Mouse (Mus musculus) cerebral cortex, adult 2 months (tissue): ENCODE results near the gene Polr2c.

ENCODE experiments used
- WGBS: fragments of 180-500 bp; shearing (Covaris S2); methylation state at CpG from one replicate; pipeline ENCODE4 v1.1.7; 2018; 5-methylcytosine and 5-hydroxymethylcytosine counted together

Gene Polr2c

GRCm38 (mm10) chr8:94857346-94858173 lies at the start of gene Polr2c:
Gene Polr2c, plus strand, starts transcription at chr8:94857450.
- under 1% methylated on average over 68 of the region's 68 CpGs for WGBS

- WGBS, result 64% methylated on average over 7 of the region's 7 CpGs
Measured at GRCm38 (mm10) chr8:94807506-94807905, 49.7 kb upstream of the Polr2c start.

GRCm38 (mm10) chr8:94808372-94808771 lies 48.9 kb upstream of the Polr2c start:
- 92% methylated on average over 6 of the region's 6 CpGs for WGBS

DNA sequence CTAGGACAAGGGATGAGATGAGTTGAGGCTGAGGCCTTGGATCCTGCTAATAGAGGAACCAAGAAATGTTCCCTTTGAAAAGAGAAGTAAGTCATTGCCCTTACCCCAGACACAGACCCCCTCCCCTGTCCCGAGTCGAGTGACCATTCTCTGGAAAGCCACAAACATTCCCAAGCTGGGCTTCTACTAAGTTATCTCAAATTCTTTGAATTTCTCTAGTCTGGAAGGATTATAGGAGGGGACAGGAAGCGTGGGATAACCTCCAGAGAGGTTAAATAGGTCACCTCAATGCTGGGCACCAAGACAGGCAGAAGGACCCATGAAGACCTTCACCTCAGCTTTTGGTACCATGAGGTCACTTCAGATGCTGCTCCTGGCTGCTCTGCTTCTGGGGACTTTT lies 47.1 kb upstream of the Polr2c start, which contains the start of gene Ccl17:
Ccl17 (plus strand) TSS at position 301 of the 400 bp plus-strand sequence.
- 84% methylated on average over 3 of the region's 3 CpGs for WGBS

- WGBS, result 61% methylated on average over 5 of the region's 5 CpGs
Measured at GRCm38 (mm10) chr8:94810855-94811254, 46.4 kb upstream of the Polr2c start.

DNA sequence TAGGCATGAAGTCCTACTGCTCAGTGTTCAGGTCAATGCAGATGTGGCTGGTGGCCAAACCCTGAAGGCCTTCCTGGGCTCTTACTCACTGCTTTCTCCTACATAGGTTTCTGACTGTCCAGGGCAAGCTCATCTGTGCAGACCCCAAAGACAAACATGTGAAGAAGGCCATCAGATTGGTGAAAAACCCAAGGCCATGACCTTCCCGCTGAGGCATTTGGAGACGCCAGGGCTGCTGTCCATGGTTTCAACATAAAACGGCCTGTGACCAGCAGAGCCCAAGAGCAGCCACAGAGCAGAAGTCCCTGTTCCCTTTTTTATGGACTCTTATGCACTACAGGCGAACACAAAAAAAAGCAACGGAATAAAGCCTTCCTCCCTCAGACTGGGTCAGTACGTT lies 45.6 kb upstream of the Polr2c start:
- 74% methylated on average over 6 of the region's 6 CpGs for WGBS

DNA sequence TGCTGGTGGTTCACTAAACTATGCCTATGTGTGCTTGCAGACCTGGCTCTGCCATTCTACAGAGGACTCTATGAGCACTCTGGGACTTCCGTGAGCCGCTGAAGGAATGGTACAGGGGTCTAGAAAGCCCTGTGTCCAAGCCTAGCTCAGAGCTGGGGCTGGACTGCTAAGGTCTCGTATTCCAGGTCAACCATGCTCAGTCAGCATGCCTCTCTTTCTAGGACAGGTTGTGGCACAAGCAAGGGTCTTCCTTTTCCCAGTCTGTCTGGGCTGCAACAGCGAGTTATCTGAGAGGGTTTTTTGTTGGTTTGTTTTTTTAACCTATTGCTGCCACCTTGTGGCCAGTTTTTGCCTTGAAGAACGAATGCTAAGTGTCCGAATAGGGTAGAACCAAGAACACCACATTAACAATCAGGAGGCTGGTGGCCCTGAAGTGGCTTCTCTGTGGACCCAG lies 44.6 kb upstream of the Polr2c start:
- 16% methylated on average over 6 of the region's 6 CpGs for WGBS

DNA sequence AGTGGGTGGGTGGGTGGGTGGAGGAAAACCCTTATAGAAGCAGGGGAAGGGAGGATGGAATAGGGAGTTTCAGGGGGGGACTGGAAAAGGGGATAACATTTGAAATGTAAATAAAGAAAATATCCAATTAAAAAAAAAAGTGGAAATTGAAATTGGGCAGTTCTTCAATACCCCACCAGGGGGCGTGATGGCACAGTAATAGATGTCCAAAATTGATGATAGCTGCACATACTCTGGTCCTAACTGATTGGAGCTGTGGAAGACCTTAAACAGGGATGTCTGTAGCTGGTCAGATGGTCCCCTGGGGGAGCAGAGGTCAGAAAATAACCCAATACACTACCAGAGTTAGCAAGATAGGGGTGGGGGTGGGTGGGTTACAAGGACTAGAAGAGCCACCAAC lies 42.7 kb upstream of the Polr2c start:
- WGBS, result 0% methylated on average over 1 of the region's 1 CpGs

DNA sequence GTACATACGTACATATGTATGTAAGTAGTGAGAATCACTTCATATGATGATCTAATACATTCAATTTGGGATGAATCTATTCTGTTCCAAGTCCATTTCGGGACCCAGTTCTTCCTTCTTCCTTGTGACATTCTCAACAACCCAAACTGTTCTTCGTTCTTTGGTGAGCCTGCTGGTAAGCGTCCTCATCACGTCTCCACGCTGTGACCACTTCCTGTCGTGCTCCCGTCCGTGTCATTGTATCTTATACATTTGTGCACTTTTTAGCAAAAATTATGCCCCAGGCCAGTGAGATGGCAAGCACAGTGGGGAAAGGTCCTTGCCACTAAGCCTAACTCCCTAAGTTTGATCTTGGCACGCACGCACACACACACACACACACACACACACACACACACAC lies 39.3 kb upstream of the Polr2c start:
- 80% methylated on average over 11 of the region's 11 CpGs for WGBS

GRCm38 (mm10) chr8:94819671-94820179 lies 37.5 kb upstream of the Polr2c start:
- WGBS, result 84% methylated on average over 6 of the region's 6 CpGs

- 76% methylated on average over 7 of the region's 7 CpGs for WGBS
Measured at GRCm38 (mm10) chr8:94820553-94820952, 36.7 kb upstream of the Polr2c start.

DNA sequence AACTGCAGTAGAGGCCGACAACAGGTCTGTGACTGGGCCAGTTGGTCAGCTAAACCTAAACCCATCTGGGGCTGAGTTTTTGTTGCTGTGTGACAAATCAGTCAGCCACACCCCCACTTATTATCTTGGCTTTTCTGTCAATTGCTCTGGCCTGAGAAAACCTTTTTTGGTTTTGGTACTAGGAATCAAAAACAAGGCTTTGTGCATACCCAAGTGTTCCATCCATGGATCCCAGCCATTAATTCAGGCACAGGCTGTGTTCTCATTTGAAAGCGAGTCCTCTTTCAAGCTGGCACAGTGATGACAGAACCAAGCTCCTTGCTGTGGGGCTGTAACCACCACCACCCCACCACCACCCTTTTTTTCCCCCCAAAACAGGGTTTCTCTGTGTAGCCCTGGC lies 35.9 kb upstream of the Polr2c start:
- WGBS, result 64% methylated on average over 2 of the region's 2 CpGs

- WGBS, result 73% methylated on average over 23 of the region's 23 CpGs
Measured at GRCm38 (mm10) chr8:94822637-94823560, 34.4 kb upstream of the Polr2c start.

DNA sequence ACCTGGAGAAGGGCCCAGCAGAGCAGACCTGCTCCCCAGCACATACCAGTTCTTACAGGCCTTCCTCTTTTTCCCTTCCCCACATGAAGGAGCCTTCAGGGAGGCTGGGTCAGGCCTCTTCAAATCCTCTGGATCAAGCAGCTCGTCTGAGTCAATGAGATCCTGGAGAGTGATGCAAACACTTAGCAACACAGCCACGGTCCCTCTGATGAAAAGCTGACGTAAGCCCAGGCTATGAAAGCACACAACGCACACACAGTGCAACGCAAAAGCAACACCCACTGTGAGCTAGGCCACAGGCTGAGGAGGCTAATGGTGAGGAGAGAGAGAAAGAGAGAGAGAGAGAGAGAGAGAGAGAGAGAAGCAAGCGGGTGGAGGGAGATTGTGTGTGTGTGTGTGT lies 32.1 kb upstream of the Polr2c start:
- WGBS, result 85% methylated on average over 6 of the region's 6 CpGs

DNA sequence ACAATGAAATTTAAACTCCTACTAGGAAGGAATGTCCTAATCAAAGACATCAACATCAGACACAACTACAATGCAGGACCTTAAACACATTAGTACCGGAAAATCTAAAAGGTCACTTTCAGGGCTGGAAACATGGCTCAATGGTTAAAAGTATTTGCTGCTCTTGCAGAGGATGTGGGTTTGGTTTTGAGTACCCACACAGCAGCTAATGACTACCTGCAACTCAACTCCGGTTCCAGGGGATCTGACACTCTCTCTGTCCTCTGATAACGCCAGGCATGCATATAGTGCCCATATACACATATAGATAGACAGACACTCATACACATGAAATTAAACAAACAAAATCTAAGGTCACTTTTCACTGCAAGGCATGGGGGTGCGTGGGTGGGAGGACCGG lies 31.0 kb upstream of the Polr2c start:
- 94% methylated on average over 5 of the region's 5 CpGs for WGBS

GRCm38 (mm10) chr8:94828284-94828683 lies 29.0 kb upstream of the Polr2c start:
- WGBS, result 81% methylated on average over 6 of the region's 6 CpGs

DNA sequence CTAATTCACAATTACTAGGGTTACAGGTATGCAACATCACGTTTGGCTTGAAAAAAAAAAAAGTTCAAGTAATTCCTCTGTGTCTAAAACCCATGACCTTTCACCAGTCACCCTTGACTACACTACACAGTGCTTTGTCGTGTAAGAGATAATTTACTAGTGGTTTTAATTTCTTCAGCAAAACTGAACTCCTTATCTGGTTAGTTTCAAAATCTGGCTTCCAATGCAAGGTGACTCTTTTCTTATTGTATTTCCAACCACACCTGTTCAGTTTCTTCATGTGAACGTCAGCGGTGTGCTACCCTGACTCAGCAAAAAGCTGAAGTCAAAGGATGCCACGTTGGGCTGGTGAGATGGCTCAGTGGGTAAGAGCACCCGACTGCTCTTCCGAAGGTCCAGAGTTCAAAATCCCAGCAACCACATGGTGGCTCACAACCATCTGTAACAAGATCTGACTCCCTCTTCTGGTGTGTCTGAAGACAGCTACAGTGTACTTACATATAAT lies 23.3 kb upstream of the Polr2c start:
- 70% methylated on average over 7 of the region's 7 CpGs for WGBS

GRCm38 (mm10) chr8:94835751-94836150 lies 21.5 kb upstream of the Polr2c start:
- 85% methylated on average over 13 of the region's 13 CpGs for WGBS

DNA sequence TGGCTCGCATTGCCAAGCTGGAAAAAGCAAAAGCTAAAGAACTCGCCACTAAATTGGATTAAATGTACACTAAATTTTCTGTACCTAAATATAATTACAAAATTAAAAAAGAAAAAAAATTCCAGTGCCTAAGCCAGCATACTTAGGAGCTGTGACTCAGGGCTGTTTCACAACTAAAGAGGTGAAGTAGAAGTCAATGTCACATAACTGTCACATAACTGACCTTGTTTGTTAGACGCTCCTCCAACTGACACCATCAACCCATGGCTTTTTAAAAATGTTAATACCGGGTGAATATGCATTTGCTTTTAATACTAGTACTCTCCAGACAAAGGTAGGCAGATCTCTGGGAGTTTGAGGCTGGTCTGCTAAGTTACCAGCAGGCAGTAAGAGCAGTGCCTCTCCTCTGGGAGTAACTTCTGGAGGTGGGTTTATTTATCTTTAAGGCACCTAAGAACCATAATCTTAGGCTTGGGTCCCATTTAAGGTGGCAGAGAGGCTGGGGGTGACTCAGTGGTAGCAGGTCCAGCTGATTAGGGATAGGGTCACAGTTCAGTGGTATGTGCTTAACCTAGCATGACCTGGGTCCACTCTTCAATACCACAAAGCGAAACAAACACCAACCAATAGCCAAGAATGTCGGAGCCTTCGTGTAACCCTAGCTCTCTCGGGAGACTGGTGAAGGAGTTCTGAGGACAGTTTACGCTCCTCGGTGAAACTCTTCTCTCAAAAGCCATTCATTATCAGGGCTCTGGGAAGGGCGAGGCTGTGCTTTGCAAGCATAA lies 20.6 kb upstream of the Polr2c start:
- WGBS, result 67% methylated on average over 11 of the region's 11 CpGs

GRCm38 (mm10) chr8:94837662-94838574 lies 19.3 kb upstream of the Polr2c start, which contains the start of the genes Coq9 and Ciapin1:
Gene Coq9, plus strand, starts transcription at chr8:94838321.
Gene Ciapin1, minus strand, starts transcription at chr8:94838358.
- under 1% methylated on average over 82 of the region's 82 CpGs for WGBS
